Mouse (Mus musculus) ovary, postnatal 36 days (tissue): ENCODE data around the gene Phldb1.
"Not testable (repeated sequence)": the region's sequence is repeated elsewhere in the genome, so short reads cannot be mapped to it uniquely, and the experiment has no call there.

Experiments
- DNase-seq: peaks from one replicate; pipeline ENCODE4 v3.0.0; 2022; ENCODE audit warnings: low spot score, mixed read lengths

The Phldb1 gene

DNA sequence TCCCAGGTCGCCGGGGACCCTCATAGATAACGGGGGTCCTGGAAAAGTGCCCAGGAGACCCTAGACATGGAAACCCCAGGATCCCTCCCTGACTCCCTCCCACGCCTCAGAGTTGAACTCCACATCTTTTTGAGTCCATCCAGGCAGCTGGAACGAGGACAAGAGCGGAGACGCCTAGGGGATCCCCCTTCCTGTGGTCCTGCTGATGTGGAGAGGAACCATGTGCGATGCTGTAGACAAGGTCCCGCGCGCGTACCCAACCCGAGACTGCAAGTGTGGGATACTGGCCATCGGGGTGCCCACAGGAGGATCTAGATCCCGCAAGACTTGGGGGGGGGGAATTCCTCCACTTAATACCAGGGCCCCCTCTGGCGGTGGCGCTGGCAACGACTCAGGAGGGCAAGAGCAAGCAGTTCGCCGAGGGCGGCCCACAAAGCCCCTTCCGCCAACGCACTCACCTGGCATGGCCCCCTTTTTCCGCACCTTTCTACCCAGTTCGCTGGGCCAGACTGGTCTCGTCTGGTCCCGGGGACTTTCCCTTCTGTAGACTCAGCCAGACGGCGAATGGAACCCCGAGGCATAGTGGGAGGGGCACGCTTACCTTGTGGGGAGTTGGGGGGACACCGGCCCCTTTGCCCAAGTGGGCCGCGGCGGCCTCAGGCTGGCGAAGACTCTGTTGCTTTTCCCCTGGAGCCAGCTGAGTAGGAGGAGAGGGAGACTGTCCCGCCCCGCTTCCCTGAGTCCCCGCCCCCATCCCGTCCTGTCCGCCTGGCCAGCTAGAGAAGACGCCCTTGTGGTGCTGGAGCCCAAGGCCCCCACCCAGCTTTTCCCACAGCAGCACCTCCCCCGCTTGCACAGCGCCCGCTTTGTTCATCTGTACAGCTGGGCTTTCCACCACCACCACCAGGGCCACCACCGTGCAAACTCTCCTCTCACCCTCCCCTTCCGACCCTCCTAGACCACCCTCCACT, at the start of gene Phldb1:
TSS of gene Phldb1 (minus strand) at position 675 of the 971 bp plus-strand sequence.
- DNase-seq = peak; percentile 84

DNA sequence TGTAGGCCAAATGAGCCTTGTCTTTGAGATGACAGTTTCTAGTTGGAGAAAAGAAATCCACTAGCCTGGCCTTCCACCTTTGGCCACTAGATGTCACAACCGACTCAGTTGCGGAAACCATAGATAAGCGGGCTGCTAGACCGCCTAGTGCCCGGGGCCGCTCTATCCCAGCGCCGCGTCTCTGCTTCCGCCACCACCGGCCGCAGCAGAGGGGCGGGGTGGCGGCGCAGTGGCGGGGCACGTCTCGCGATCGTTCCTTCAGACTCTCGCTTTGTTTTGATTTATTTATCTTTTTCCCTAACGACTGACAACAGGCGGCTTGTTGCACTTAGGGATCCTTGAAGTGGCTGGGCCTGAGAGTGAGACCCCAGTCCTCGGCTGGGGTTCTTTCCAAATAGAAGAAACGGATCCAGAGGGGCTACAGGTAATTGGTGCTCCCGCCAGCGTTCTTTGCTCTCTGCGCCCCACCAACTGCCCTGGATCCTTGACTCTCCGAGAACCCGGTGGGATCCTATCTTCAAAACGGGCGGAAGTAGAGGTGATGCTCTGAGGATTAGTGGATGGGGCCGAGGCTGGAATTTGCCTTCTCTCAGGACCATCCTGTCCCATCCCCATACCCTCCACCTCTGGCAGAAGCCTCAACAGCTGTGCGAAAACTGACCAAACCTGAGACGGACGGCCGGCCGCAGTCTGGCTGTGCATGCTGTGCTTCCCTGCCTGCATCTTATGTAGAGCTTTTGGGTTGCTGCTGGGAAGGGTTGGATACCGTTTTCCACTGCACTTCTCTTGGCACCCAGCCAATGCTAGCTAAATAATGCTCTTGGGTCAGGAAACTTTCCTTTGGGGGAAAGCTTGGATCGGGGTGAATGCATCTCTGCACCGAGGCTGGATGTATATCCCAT, 38.0 kb upstream of the Phldb1 start:
- DNase-seq = peak; percentile 92

DNA sequence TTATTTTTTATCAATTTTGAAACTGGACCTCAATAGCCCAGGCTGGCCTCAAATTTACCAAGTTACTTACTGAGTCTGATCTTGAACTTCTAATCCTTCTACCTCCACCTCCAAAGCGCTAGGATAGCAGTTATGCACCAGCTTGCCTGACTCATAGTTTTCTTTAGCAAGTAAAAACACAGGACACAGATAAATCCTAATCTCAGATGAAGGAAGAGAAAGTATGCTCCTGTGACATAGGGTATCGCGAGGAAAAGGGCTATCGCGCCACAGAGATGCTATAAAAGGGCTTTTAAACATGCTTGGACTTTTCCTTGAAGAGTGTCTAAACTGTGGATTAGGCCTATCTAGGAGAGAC, 37.4 kb upstream of the Phldb1 start:
- DNase-seq = no peak

DNA sequence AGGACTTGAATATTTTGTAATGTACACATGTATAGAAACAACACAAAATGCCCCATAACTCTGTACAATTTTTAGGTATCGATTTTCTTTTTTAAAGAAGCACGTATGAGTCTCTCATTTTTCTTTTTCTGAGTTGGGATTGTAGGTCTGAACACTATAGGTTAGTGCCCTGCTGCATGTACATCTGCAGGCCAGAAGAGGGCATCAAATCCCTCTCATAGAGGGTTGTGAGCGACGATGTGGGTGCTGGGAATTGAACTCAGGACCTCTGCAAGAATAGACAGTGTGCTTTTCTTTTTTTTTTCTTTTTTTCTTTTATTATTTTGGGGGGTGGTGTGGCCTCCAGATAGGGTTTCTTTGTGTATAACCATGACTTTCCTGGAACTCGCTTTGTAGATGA, 36.4 kb upstream of the Phldb1 start:
- no peak for DNase-seq

DNA sequence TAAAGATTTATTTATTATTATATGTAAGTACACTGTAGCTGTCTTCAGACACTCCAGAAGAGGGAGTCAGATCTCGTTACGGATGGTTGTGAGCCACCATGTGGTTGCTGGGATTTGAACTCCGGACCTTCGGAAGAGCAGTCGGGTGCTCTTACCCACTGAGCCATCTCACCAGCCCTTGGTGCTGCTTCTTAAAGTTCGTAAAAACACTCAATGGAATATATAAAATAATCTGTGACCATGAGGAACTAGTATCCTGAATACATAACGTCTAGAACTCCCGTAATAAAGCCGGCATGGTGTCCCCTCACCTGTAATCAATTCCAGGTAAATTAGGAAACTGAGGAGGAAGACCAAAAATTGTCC, 33.0 kb upstream of the Phldb1 start:
- DNase-seq = not testable (repeated sequence)

DNA sequence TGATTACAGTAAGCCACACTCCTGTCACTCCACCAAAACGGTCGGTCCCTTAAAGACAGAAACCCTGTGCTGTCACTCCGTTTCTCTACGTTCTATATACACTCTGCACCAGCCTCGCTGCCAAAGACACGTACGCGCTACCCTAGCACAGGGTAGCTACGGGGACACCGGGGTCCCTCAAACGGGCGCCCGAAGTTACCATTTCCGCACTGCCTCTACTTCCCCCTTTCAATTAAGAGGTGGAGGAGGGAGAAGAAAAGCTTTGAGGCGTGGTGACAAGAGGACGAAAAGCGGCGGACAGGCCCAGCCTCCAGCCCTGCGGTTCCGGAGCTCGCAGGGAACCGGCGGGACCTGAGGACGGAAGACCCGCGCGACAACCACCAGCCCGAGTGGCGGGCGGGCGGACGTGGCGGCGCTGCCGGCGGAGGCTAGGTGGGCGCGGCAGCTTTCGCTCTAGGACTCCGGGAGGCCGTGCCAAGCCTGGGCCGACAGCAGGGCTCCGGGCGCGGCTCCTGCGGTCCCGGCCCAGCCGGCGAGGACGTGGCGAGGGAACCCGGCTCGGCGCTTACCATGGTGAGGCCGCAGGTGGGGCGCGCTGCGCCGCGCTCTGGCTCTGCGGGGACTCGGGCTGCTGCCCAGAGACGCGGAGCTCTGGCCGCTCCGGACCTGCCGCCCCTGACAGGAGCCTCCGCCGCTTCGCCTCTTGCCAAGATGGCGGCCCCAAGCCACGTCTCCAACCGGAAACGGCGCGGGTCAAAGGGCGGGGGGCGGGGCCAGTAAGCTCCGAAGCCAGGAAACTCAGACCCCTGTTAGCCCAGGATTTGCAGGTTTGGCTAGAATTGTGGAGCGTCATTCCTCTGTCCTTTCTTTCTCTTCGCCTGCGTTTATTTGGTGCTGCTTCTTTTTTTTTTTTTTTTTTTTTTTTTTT, 32.4 kb upstream of the Phldb1 start, which contains the start of the genes Arcn1 and Ift46:
TSS of gene Arcn1 (minus strand) at position 745 of the 928 bp plus-strand sequence.
TSS of gene Ift46 (plus strand) at position 808 of the 928 bp plus-strand sequence.
- DNase-seq = peak; percentile 82

DNA sequence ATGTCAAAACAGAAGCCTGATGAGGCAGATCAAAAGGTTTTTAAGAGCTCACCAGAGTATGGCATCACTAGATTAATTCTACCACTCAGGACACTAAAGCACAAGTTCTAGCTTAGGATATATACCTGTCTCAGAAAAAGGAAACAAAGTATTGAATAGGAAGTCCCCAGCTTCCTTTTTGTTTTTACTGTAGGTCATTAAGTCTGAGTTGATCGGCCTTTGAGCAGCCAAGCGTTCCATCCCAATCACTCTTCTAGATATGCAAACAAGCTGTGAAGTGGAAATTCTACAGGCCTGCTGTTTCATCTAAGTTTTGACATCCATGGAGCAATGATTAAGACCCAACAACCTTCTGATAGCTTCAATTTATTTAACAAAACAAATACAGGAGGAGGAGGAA, 25.9 kb upstream of the Phldb1 start:
- no peak for DNase-seq

DNA sequence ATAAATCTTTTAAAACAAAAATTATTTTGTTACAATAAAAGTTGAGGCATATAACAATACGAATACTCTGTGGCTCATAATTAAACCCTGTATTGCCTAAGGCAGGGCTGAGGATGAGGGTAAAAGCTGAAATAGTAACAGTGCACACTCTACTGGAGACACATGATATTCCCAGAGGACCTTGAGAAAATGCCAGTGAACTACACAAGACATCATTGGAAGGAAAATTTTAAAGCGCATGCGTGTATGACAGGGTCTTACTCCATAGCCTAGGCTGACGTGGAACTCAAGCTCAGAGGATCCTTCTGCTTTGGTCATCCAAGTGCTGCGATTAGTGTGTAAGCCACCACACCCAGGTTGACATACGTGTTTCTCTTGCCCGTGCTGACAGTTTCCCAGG, 13.5 kb upstream of the Phldb1 start:
- no peak for DNase-seq

DNA sequence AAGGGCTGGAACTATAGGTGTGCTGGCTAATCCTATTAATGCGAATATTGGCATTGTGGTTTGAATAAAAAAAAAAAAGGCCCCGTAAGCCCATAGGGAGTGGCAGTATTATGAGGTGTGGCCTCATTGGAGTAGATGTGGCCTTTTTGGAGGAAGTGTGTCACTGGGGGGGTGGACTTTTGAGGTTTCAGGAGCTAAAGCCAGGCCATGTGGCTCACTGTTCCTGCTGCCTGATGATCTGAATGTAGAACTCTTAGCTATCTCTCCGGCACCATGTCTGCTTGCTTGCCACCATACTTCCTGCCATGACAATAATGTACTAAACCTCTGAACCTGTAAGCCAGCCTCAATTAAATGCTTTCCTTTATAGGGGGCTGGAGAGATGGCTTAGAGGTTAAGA, 12.3 kb upstream of the Phldb1 start:
- DNase-seq = no peak

DNA sequence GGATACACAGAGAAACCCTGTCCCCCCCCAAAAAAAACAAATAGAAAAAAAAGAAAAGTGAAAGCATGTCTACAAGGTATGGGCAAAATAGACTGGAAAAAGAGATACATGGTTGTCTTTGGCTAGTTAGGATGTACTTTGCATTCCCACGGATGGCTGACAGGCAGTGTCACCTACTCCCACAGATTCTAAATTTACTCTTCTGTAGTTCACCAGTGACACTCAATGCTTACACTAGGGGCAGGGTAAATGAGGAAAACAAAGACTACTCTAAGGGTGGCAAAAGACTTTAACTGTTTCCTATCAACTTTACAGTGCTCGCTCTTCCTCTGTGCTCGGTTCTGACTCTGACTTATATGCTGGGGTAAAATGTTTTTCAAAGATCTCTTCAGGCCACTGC, 11.7 kb upstream of the Phldb1 start:
- DNase-seq = no peak

DNA sequence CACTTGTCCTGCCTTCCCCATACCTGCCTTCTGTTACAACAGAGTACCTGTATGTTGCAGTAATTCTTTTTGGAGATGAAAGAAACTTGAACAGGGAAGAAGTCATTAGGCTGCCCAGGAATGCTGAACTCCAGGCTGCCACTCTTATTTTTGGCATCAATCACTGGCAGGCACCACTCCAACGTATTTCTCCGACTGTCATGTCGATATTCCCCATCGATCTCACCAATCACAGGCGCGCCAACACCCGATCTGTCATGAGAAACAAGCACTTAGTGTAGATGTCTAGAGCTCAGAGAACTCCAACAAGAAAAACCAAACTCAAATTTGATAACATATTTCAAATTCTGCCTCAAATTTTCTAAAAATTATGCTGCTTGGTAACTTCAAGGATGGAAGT, 10.4 kb upstream of the Phldb1 start:
- DNase-seq = no peak

DNA sequence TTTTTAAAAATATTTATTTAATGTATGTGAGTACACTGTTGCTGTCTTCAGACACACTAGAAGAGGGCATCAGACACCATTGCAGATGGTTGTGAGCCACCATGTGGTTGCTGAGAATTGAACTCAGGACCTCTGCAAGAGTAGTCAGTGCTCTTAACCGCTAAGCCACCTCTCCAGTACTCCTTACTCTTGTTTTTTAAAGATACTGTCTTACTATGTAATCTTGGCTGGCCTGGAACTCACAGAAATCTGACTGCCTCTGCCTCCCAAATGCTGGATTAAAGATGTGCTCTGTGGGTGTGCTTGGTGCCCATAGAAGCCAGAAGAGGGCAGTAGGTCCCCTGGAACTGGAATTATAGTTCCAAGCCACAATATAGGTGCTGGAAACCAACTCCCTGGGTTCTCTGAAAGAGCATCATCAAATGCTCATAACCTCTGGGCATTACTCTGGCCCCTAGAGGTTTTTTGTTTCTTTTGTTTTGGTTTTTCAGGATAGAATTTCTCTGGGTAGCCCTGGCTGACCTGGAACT, 5.7 kb upstream of the Phldb1 start:
- DNase-seq = no peak

DNA sequence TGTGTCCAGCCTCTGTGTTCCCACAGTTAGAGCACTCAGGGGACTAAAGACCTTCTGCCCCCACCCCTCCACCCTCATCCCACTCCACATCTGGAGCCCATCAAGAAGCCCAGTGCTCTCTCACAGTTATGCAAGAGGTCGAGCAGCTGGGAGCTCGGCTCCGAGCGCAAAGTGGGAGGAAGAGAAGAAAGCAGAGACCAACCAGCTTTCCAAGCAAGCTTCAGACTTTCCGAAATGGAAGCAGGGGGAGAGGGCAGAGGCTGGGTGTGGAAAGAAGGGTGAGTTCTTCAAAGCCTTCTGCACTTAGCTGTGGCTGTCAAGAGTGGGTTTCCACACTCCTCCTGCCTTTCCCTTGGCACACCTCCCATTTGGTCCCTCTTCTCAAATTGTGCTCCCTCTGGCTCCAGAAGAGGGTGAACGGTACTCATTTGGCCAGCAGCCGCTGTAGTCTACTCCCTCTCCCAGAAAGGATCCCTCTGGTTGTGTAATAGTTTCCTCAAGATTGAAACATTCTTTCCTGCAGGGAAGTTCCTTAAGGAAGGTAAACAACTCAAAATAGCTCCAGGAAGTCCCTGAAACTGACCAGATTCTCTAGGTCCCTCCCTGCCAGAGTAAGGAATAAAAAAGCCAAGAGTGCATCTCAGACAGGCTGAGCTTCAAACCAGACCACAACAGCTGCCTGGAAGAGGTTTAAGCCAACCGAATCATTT, 2.4 kb upstream of the Phldb1 start:
- DNase-seq = no peak

DNA sequence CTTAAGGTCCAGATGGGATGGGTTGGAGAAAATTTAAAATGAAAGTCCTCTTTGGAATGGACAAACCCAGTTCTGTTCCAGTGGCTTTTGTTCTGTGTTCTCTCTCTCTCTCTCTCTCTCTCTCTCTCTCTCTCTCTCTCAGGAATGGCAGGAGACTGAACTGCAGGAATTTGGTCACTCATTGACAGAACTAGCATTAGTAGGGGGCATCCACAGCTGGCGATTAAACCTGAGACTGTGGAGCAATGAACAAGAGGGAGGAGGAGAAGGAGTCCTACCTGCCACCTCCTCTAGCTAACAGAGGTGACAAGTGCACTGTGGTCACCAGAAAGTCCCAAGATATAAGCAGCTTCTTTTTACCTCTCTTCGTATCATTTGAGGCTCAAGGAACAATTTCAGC, 1.3 kb upstream of the Phldb1 start:
- no peak for DNase-seq

DNA sequence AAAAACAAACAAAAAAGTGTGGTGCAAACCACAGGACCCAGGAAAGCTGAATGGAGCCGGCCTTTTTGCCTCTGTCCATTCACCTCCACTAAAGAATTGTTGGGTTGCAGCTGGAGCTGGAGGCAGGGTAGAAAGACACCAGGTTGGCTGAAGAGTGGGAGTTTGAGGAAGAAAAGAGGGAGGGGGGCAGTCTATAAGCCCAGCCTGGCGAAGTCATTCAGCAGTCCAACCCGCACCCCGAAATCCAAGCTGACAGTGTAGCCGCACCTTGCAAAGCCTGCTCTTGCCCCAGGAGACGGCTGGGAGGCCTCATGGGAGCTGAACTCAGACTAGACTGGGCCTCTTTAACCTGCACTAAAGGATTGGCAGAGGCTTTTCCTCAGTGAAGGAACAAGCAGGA, 888 bp upstream of the Phldb1 start:
- no peak for DNase-seq

DNA sequence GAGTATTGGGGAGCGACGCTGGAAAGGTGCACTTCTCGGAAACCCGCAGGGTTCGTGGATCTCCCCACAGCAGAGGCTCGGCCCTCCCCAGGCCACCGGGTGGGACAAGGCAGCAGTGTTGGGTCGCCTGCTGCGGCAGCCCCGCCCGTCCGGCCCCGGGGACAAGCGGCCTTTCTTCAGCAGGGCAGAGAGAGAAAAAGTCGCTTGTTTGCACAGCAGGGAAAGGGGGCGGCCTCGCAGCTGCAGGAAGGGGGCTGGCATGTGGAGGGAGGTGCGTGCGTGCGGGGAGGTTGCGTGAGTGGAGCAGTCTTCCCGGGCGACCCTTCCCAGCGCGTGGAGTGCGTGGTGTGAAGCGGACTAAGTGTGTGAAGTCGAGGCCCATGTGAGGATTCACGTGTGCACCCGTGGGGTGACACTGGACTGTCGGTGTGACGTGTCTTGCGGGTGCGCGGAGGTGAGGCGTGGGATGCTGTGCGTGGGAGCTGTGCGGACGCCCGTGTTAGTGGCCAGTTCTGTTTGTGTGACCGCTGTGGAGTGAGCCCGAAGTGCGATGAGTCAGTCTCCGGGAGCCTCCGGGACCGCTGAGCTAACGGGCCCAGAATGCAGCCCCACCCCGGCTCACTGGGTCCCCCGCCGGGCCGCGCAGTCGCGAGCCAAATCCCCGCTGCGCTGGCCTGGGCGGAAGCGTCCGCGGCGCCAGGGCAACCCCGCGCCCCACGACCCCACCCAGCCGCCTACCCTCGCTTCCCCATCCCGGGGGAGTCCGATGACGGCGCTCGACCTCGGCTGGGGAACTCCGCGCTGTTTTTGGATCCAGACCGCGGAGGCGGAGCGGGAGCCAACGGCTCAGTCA, 1.1 kb downstream of the Phldb1 start:
- DNase-seq = peak; percentile 70

DNA sequence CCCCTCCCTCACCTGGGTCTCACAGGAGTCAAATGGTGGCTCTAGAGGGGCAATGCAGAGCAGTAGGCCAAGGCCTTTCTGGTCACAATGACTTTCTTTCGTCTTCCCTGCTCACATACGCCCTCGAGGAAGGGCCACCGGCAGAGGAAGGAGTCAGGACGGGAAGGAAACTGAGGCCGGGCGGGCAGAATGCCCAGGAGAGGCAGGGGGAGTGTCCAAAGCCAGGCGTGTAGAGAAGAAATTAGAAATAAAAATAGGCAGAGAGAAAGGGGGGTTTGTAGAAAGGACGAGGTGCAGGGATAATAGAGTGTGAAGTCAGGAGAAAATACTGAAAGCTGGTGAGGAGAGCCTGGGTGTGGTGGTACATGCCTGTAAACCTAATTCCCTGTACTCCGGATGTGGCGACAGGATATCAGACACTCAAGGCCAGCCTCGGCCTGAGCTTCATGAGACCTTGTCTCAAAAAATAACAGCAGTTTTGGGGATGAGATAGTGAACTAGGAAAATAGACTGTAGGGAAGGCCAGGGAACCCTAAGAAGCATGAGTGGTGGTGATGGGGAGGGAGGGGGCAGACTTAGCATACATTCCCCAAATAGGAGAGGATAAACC, 2.0 kb downstream of the Phldb1 start:
- DNase-seq = no peak

DNA sequence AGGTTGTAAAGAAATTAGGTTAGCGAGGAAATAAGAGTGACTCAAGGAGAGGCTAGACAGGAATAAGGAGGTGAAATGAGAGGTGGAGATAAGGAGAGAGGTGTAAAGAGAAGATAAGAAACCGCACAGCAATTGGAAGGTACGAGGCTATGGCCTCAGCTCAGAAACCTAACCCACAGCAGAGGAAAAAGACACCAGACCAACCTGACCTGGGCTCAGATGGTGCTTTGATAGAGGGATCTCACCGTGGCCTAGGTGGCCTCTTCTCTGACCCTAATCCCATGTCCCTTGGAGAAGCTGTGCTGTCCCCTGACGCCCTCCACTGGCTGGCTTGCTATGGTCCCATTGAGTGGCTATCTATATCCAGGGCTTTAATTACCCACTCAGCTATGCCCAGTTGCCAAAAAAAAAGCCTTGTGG, 2.9 kb downstream of the Phldb1 start:
- no peak for DNase-seq

DNA sequence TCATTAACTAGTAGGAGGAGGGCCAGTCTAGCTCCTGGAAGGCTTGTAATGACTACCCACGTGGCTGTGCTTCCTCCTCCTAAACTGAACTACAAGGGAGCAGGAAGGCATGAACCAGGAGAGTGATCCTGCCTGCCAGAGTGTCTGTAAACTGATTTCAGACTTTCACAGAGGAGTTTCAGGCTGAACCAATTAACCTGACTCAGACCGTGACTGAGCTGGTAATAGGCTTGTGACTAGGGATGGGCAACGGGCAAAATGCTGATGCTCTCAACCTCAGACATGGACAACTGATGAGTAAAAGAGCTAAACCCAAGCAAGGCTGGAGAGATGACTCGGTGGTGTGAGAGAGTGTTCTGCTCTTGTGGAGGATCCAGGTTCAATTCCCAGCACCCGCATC, 7.6 kb downstream of the Phldb1 start:
- DNase-seq = no peak
